Mouse (Mus musculus): ENCODE measurements around the gene Mdk. TPM values are rescaled to one million over a fixed set of nuclear protein-coding genes. Genes with fewer than 3 reads are reported as not detected.

Mdk gene
- polyA plus RNA-seq, 1 experiment from 2014 or later, result 256 TPM

DNA sequence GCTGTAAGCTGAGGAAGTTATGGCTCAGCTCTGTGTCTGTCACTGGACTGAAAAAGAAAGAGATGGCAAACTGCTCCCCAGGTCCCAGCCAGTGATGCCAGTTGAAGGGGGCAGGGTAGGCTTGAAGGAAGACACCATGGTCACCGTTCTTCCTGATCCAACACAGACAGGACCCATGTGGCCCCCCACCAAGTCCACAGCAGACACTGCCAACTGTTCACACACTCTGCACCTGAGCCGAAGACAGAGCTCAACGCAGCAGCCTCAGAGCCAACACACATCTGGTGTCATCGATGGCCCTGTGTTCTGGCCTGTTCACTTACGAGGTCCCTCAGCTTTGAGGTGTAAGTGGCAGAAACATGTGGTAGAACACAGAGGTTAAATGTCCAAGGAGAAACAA lies 28.4 kb upstream of the Mdk start:
- Histone ChIP-seq H3K9me3 (ENCODE audit: control insufficient read depth, low read length) (no peaks in the 10 kb centered on the region), H3K36me3 (ENCODE audit: control insufficient read depth, insufficient read depth) (no peaks in the 10 kb centered on the region), H3K4me1 (replicated peaks; ENCODE audit: control insufficient read depth, insufficient read depth, low read length) (peaks cover 37% of the 10 kb centered on the region), H3K27me3 (replicated peaks; ENCODE audit: control insufficient read depth, insufficient read depth, low read length) (no peaks in the 10 kb centered on the region), H3K4me2 (ENCODE audit: low read length) (no peak overlapping the region), H3K4me3 (replicated peaks; ENCODE audit: low read length) (no peak overlapping the region), H3K27ac (ENCODE audit: low read length) (no peak overlapping the region), H3K9ac (replicated peaks; ENCODE audit: low read depth, low read length) (no peak overlapping the region)
- WGBS, result 83% methylated on average over 5 of the region's 5 CpGs
- no peak for ATAC-seq

DNA sequence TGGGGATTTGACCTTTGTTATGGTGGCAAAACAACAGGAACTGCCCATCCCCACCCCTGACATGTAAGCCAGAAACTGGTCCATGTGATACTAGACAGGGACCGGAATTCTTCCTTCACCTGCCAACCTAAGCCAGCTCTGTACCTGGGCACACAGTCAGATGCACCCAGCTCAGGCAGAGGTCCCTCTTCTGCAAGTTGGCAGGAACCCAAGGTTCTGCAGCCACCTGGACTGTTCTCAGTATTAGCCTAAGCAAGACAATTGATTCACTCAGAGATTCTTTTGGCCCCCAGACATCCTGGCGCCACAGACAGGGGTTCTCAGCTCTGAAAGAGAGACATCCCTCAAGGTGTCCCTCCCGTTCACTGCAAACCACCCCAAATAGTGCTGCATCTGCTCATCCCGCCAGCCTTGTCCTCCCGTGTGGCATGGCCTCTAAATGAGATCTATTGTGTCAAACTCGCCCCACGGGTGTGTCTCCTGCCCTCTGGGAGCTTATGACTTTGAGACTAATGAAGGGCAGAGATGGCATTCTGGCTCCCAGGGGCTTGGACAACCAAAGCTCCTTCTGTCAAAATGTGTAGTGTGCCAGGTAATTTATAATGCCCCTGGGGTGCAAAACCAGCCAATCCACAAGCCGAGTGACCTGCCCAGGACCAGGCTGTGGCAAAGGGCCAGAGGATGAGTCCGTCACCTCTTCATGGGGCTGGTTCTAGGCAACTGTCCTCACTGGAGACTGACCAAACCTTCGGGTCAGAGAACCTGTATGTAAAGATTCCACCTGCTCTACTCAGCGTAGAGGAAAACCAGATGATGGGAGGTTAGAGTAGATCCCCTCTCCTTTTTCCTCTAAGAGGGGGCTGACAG lies 27.7 kb upstream of the Mdk start:
- H3K27me3 ChIP-seq (replicated peaks; ENCODE audit: control insufficient read depth, insufficient read depth, low read length), result no peaks in the 10 kb centered on the region
- ATAC-seq, result no peak

DNA sequence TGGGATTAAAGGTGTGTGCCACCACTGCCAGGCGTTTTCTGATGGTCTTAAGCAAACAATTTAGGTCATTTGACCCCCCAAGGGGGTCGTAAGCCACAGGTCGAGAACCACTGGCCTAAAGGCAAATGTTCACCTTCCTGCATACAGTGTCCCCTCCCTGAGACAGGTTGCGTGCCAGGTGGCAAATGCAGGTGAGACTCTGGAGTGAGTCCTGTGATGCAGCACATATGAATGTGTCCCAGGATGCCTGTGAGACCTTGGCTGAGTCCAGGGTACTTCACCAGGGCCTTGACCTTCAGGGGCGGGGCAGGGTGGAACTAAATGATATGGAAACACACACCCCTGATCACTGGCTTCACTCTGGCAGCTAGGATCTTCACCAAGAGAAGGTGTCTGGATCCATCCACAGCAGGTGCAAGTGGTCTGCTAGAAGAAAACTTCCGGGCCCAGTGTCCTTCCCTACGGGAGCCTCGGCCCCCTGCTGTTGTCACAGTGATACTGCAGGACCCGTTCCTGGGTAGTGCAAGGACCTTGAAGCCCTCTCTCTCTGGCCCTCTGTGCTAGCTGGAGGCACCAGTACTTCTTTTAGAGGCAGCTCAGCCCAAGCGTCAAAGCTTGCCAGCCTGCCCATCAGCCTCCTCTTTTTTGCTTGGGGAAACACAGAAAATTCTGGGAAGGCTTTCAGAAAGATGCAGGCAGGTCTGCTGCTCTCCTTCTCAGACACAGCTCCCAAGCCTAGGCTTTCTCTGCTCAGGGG lies 26.8 kb upstream of the Mdk start:
- peaks cover 46% of the 10 kb centered on the region for H3K4me1 ChIP-seq (replicated peaks; ENCODE audit: control insufficient read depth, insufficient read depth, low read length)
- no peaks in the 10 kb centered on the region for H3K9me3 ChIP-seq (ENCODE audit: control insufficient read depth, low read length)
- no peak overlapping the region for H3K4me2 ChIP-seq (ENCODE audit: low read length)
- 49% methylated on average over 10 of the region's 10 CpGs for WGBS
- ATAC-seq, result no peak
- H3K36me3 ChIP-seq (ENCODE audit: control insufficient read depth, insufficient read depth), result no peaks in the 10 kb centered on the region
- no peaks in the 10 kb centered on the region for H3K27me3 ChIP-seq (replicated peaks; ENCODE audit: control insufficient read depth, insufficient read depth, low read length)
- H3K9ac ChIP-seq (replicated peaks; ENCODE audit: low read depth, low read length), result no peak overlapping the region; the same call in 1 of the 2 replicates
- no peak overlapping the region for H3K27ac ChIP-seq (ENCODE audit: low read length)
- H3K4me3 ChIP-seq (replicated peaks; ENCODE audit: low read length), result no peak overlapping the region

More for the DNA sequence above, 27.7 kb upstream of the Mdk start:
- Histone ChIP-seq H3K27ac (ENCODE audit: low read length) (no peak overlapping the region), H3K4me3 (replicated peaks; ENCODE audit: low read length) (no peak overlapping the region), H3K4me2 (ENCODE audit: low read length) (no peak overlapping the region), H3K9me3 (ENCODE audit: control insufficient read depth, low read length) (no peaks in the 10 kb centered on the region), H3K9ac (replicated peaks; ENCODE audit: low read depth, low read length) (no peak overlapping the region; the same call in 1 of the 2 replicates), H3K36me3 (ENCODE audit: control insufficient read depth, insufficient read depth) (no peaks in the 10 kb centered on the region), H3K4me1 (replicated peaks; ENCODE audit: control insufficient read depth, insufficient read depth, low read length) (peaks cover 43% of the 10 kb centered on the region)
- WGBS, result 76% methylated on average over 11 of the region's 11 CpGs

DNA sequence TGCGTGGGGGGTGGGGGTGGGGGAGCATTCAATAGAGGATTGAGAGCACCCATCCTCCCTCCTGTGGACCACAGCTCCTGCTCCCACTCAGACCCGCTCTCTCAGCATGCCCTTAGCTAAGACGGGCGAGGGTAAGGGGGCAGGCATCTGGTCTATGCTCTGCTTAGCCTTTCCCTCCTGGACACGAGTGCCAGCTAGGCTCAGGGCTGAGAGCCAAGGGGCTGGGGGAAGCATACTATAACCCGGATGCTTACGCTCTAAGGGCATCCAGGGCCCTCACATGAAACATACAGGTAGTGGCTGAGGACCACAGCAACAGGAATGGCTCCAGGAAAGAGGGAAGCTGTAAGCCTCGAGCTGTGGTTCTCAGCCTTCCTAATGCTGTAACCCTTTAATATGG lies 26.0 kb upstream of the Mdk start:
- H3K27ac ChIP-seq (ENCODE audit: low read length), result no peak overlapping the region
- no peak overlapping the region for H3K9ac ChIP-seq (replicated peaks; ENCODE audit: low read depth, low read length)
- peaks cover 49% of the 10 kb centered on the region for H3K4me1 ChIP-seq (replicated peaks; ENCODE audit: control insufficient read depth, insufficient read depth, low read length)

DNA sequence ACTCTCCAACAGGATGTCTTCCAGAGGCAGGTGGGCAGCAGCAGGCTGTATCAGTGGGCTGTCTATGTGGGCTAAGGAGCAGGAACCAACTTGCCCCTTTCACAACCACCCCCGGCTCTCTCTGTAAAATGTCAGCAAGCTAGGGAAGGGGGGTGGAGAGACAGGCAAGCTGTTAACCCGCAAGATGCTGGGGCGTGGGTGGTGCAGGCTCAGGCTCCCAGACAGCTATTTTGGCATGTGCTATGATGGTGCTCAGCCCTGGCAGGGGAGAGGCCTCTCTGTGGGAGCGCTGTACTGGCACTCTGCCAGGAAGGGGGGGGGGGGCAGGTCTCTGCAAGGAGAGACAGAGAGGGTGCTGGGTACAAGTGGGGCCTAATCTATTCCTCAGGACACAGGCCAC lies 25.0 kb upstream of the Mdk start:
- no peak overlapping the region for H3K9ac ChIP-seq (replicated peaks; ENCODE audit: low read depth, low read length)
- H3K4me3 ChIP-seq (replicated peaks; ENCODE audit: low read length), result no peak overlapping the region
- peaks cover 41% of the 10 kb centered on the region for H3K4me1 ChIP-seq (replicated peaks; ENCODE audit: control insufficient read depth, insufficient read depth, low read length)
- peak; percentile 84 for ATAC-seq
- no peak overlapping the region for H3K4me2 ChIP-seq (ENCODE audit: low read length)
- H3K9me3 ChIP-seq (ENCODE audit: control insufficient read depth, low read length), result no peaks in the 10 kb centered on the region
- H3K27me3 ChIP-seq (replicated peaks; ENCODE audit: control insufficient read depth, insufficient read depth, low read length), result no peaks in the 10 kb centered on the region
- H3K27ac ChIP-seq (ENCODE audit: low read length), result peak overlapping the region; percentile 72
- H3K36me3 ChIP-seq (ENCODE audit: control insufficient read depth, insufficient read depth), result no peaks in the 10 kb centered on the region
- WGBS, result 17% methylated on average over 4 of the region's 4 CpGs

More for the DNA sequence above, 26.0 kb upstream of the Mdk start:
- WGBS, result 84% methylated on average over 8 of the region's 8 CpGs
- H3K27me3 ChIP-seq (replicated peaks; ENCODE audit: control insufficient read depth, insufficient read depth, low read length), result no peaks in the 10 kb centered on the region
- no peaks in the 10 kb centered on the region for H3K9me3 ChIP-seq (ENCODE audit: control insufficient read depth, low read length)
- no peak overlapping the region for H3K4me3 ChIP-seq (replicated peaks; ENCODE audit: low read length)
- H3K4me2 ChIP-seq (ENCODE audit: low read length), result no peak overlapping the region
- H3K36me3 ChIP-seq (ENCODE audit: control insufficient read depth, insufficient read depth), result no peaks in the 10 kb centered on the region
- ATAC-seq, result no peak

DNA sequence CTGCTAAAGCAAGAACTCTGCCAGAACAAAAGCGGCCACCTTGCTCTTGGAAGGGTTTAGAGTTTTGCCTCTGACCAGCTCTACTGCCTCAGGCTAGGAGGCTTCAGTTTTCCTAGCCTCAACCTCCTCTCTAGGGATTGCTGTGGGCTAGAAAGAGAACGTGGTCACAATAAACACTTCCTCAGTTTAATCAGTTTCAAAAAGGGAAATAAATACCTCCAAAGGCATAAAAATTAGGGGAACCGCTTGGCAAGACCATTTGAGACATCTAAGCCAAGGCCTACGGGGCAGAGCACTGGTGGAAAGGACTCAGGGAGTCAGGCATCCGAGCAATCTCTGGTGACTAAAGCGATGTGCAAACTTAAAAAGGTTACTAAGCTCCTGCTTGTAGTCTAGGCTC lies 23.8 kb upstream of the Mdk start:
- Histone ChIP-seq H3K27ac (ENCODE audit: low read length) (no peak overlapping the region), H3K36me3 (ENCODE audit: control insufficient read depth, insufficient read depth) (no peaks in the 10 kb centered on the region), H3K9ac (replicated peaks; ENCODE audit: low read depth, low read length) (no peak overlapping the region), H3K9me3 (ENCODE audit: control insufficient read depth, low read length) (no peaks in the 10 kb centered on the region), H3K4me2 (ENCODE audit: low read length) (no peak overlapping the region), H3K4me3 (replicated peaks; ENCODE audit: low read length) (no peak overlapping the region), H3K27me3 (replicated peaks; ENCODE audit: control insufficient read depth, insufficient read depth, low read length) (no peaks in the 10 kb centered on the region), H3K4me1 (replicated peaks; ENCODE audit: control insufficient read depth, insufficient read depth, low read length) (peaks cover 36% of the 10 kb centered on the region)
- no peak for ATAC-seq
- 86% methylated on average over 6 of the region's 6 CpGs for WGBS

DNA sequence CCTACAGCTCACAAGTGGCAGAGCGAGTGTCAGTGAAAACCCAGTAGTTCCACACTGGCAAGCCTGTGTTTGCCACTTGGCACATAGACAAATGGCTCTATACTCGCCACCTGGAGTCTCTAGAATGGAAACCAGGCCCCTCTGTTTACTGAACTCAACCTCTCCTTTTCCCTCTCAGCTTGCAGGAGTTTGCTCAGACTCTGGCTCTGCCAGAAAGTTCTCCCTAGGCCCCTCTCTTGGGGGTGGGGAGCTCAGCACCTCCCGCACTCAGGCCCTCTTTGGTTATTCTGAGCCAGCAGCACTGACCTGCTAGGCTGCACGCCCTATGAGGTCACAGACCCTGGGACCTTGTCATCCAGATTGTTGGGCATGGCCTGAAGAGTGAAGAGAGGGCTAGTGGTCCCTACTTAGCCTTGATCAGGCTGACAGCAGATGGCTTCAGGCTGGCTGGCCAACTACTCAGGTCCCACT lies 23.1 kb upstream of the Mdk start:
- 74% methylated on average over 4 of the region's 4 CpGs for WGBS
- no peaks in the 10 kb centered on the region for H3K9me3 ChIP-seq (ENCODE audit: control insufficient read depth, low read length)
- H3K4me2 ChIP-seq (ENCODE audit: low read length), result no peak overlapping the region
- no peaks in the 10 kb centered on the region for H3K27me3 ChIP-seq (replicated peaks; ENCODE audit: control insufficient read depth, insufficient read depth, low read length)
- H3K4me1 ChIP-seq (replicated peaks; ENCODE audit: control insufficient read depth, insufficient read depth, low read length), result peaks cover 43% of the 10 kb centered on the region
- H3K4me3 ChIP-seq (replicated peaks; ENCODE audit: low read length), result no peak overlapping the region
- no peak overlapping the region for H3K27ac ChIP-seq (ENCODE audit: low read length)
- H3K9ac ChIP-seq (replicated peaks; ENCODE audit: low read depth, low read length), result no peak overlapping the region
- no peaks in the 10 kb centered on the region for H3K36me3 ChIP-seq (ENCODE audit: control insufficient read depth, insufficient read depth)
- ATAC-seq, result no peak

DNA sequence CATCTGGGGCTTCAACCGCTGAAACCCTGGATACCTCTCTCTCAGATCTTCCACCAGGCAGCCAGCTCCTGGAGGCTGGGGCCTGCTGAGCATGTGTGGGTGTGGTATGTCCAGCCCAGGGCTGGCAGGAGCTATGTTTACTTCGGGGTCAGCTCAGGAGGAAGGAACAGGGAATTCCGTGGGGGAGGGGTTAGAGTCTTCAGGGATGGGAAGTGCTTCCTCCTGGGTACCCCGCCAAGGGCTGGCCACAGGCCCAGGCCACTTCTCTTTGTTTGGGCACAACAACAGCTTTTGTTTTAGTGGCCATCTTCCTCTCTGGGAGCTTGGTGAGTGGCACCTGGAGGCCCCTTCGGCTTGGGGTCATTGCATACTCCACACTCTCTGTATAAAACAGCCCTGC lies 21.7 kb upstream of the Mdk start:
- H3K36me3 ChIP-seq (ENCODE audit: control insufficient read depth, insufficient read depth), result no peaks in the 10 kb centered on the region
- 25% methylated on average over 5 of the region's 5 CpGs for WGBS
- no peaks in the 10 kb centered on the region for H3K9me3 ChIP-seq (ENCODE audit: control insufficient read depth, low read length)
- no peak overlapping the region for H3K4me2 ChIP-seq (ENCODE audit: low read length)
- no peak overlapping the region for H3K27ac ChIP-seq (ENCODE audit: low read length)
- ATAC-seq, result no peak
- no peak overlapping the region for H3K9ac ChIP-seq (replicated peaks; ENCODE audit: low read depth, low read length)
- H3K27me3 ChIP-seq (replicated peaks; ENCODE audit: control insufficient read depth, insufficient read depth, low read length), result no peaks in the 10 kb centered on the region
- H3K4me1 ChIP-seq (replicated peaks; ENCODE audit: control insufficient read depth, insufficient read depth, low read length), result peaks cover 47% of the 10 kb centered on the region
- H3K4me3 ChIP-seq (replicated peaks; ENCODE audit: low read length), result no peak overlapping the region

DNA sequence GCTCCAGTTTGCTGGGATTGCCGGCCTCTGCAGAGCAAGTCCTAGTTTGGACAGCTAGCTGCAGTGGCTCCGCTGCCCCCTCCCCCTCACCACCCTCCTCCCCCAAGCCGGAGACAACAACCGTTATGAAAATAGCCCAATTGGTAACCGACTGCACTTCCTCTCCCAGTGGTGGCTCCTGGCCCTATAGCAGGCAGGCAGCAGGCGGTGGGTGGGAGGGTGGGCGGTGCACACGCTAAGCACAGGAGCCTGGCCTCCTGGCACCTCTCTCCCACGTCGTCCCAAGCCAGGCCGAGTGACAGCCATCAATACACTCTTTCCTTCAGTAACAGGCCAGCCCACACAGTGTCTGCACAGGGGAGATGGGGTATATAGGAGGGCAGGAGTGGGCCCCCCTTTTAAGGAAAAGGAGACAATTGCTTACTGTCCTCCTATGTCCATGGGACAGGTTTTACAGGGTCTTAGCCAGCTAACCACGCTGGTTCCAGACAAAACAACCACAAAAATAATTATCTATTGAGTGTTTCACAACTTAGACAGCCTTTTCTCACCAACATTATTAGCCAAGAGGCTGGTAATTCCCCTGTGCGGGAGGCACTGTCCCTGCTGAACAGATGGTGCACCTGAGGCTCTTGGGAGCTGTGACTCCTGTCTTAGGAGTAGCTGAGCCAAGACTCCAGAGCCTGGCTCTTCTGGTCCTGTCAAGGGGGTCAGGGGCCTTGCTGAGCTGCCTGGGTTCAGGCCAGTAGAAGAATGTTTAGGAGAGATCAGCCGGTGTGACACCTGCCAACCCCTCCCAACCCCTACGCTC lies 18.4 kb upstream of the Mdk start:
- H3K9me3 ChIP-seq (ENCODE audit: control insufficient read depth, low read length), result no peaks in the 10 kb centered on the region
- H3K4me2 ChIP-seq (ENCODE audit: low read length), result peak overlapping the region; percentile 32
- H3K9ac ChIP-seq (replicated peaks; ENCODE audit: low read depth, low read length), result peak overlapping the region; percentile 9
- H3K4me3 ChIP-seq (replicated peaks; ENCODE audit: low read length), result no peak overlapping the region
- no peaks in the 10 kb centered on the region for H3K27me3 ChIP-seq (replicated peaks; ENCODE audit: control insufficient read depth, insufficient read depth, low read length)
- no peaks in the 10 kb centered on the region for H3K36me3 ChIP-seq (ENCODE audit: control insufficient read depth, insufficient read depth)
- H3K4me1 ChIP-seq (replicated peaks; ENCODE audit: control insufficient read depth, insufficient read depth, low read length), result peaks cover 49% of the 10 kb centered on the region
- peak overlapping the region; percentile 65 for H3K27ac ChIP-seq (ENCODE audit: low read length)
- WGBS, result 9% methylated on average over 15 of the region's 15 CpGs
- ATAC-seq, result peak; percentile 86
